Mouse (Mus musculus) embryo, embryonic 11 days (tissue): Measurements from ENCODE around the gene Gli2.

Experiments
- DNase-seq: peaks from one replicate; pipeline ENCODE4 v3.0.0-alpha.2; 2015

Gli2 gene

GRCm38 (mm10) chr1:118993775-118994174 lies 59.6 kb downstream of the Gli2 start:
- no peak for DNase-seq

DNA sequence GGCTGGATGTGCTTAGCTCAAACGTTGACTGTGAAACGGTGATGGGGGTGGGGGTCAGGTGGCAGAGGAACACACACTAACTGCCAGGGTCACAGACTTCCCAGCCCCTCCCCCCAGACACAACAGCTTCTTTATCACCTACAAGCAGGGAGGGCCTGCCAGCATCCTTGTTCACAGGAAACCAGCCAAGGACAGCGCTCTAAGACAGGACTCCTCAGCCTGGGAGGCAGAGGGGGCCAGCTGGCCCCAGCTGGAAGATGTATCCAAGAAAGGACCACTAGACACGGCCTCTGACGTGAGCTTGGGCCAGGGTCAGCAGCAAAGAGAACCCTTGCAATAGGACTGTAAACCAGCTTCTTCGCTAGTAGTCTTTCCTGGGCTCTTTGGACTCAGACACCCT lies 65.1 kb downstream of the Gli2 start:
- DNase-seq: no peak

DNA sequence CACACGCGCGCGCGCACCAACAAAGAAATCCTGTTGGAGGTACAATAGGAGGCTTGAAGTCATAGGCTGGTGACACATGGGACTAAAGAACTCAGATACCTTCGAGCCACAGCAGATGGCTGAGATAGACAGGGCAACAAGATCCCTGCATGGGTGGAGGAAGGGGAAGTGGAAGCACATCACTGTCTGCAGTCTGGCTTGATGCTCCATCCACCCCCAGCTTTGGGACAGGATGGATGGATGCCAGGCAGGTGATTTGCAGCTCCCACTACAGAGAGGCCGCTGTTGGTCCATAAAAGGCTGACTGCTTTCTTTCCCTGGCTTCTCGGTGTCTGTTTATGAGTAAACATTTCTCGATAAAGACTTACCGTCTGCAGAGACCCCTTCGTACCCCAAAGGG lies 65.9 kb downstream of the Gli2 start:
- DNase-seq: no peak

DNA sequence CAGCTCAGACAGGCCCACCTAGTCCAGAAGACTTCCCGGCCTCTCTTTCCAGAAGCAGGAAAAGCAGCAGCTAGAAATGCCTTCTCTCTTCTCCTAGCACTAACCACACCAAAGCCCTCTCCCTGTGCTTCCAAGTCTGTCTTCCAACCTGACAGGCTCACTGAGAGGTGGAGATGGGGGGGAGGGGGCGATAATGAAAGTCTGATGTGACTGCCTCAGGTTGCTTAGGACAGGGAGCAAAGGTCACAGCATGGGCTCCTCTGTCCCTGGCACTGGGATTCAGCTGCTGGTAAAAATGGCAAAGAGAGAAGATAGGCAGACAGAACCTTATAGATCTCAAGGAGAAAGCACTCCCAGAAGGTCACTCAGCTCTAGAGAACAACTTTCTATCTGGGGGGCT lies 70.0 kb downstream of the Gli2 start:
- peak; percentile 45 for DNase-seq

GRCm38 (mm10) chr1:118982805-118983211 lies 70.6 kb downstream of the Gli2 start:
- DNase-seq: peak; percentile 64

GRCm38 (mm10) chr1:118981943-118982804 lies 71.2 kb downstream of the Gli2 start:
- DNase-seq: peak; percentile 89

GRCm38 (mm10) chr1:118980636-118981035 lies 72.8 kb downstream of the Gli2 start:
- no peak for DNase-seq

DNA sequence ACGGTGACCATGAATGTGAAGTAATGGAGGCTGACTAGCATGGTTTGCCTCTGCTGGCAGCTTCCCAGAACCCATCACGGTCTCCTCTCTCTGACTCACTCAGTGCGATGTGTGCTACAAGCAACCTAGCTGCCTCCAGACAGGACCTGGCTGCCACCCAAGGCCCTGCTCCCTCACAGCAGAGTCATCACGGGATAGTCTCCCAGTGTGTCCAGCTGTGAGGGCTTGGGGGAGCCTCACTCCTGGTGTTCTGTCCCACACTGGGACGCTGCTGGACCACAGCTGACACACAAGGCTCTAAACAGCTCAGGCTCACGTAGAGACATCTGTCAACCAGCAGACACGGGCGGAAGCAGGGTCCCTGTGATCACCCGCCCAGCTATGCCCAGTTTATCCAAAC lies 76.8 kb downstream of the Gli2 start:
- no peak for DNase-seq

DNA sequence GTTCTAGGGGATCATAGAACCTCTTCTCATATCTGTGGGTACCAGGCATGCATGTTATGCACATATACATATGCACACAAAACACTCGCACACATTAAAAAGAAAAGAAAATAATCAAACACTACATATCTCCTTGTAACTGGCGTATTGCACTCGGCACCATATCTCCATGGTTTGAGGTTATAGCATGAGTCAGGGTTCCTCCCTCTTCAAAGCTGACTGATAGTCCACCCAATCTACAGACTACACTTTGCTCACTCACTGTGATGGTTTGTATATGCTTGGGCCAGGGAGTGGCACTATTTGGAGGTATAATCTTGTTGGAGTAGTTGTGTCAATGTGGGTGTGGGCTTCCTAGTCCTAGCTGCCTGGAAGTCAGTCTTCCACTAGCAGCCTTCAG lies 78.0 kb downstream of the Gli2 start:
- no peak for DNase-seq

DNA sequence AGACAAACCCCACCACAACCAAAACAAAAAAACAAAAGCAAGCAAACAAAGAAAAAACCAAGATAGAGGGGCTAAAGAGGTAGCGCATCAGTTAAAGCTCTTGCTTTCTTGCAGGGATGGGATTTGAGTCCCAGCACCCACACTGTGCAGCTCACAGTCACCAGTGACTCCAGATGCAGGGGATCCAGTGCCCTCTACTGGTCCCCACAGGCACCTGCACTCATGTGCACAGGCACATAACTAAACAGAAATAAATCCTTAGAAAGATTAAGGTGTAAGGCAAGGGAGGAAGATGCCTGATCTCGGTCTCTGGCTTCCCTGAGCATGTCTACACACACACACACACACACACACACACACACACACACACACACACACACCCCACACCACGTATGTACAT lies 83.4 kb downstream of the Gli2 start:
- DNase-seq: no peak

GRCm38 (mm10) chr1:118969409-118969808 lies 84.0 kb downstream of the Gli2 start:
- no peak for DNase-seq

DNA sequence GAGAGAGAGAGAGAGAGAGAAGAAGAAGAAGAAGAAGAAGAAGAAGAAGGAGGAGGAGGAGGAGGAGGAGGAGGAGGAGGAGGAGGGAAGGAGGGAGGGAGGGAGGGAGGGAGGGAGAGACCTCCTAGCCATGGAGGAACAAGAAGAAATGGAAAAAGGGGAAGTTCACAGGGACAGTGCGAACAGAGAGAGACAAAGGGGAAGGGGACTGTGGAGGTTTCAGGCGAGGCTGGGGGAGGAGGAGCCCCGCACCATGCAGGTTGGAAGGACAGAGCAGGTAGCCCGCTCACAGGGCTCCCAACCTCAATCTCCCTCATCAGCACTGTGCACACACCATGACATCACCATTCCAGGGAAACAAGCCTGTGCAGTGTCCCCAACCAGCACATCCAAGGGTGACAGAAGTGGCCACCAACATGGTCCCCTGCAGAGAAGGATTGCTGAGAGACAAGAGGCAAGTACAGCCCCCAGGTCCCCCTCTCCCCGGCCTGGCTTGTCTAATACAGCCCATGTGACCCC lies 84.7 kb downstream of the Gli2 start:
- DNase-seq: no peak

- no peak for DNase-seq
Observed at GRCm38 (mm10) chr1:118967976-118968375, 85.4 kb downstream of the Gli2 start.

- DNase-seq: no peak
Observed at GRCm38 (mm10) chr1:118967281-118967680, 86.1 kb downstream of the Gli2 start.

DNA sequence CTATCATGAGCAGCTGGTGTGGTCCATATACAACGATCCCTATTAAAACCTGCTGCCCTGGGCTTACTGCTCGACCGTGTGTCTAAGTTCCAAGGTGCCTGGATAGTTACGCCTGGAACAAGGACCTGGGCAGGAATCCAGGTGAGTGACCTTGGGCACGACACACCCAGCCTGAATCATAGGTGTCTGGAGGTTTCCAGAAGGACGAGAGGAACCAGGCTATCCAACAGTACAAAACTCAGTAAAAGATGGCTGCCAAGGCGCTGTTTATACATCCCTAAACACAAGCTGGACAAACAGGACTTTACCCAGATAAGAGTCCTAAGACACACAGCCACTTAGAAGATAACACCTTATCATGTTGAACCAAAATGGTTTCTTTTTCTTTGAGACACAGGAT lies 94.8 kb downstream of the Gli2 start:
- no peak for DNase-seq

- DNase-seq: no peak
Observed at GRCm38 (mm10) chr1:118955791-118956190, 97.6 kb downstream of the Gli2 start.

GRCm38 (mm10) chr1:118954434-118955301 lies 98.8 kb downstream of the Gli2 start:
- DNase-seq: peak; percentile 58

DNA sequence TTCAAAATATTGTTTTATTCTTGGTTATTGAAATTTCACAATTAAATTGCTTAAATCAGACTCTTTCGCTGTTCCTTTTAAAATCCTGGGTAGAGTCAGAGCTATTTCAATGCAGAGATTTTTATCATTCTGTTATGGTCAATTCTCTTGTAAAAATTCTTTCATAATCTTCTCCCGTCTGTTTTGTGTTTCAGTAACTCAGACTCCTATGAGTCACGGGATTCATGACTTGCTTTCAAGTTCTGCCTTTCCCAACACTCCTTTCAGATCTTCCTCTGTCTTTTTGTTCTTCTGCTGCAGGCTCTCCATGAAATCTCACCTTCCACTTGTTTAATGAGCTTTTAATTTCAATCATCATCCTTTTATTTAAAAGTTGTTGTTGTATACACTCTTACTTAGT lies 100.4 kb downstream of the Gli2 start:
- no peak for DNase-seq

DNA sequence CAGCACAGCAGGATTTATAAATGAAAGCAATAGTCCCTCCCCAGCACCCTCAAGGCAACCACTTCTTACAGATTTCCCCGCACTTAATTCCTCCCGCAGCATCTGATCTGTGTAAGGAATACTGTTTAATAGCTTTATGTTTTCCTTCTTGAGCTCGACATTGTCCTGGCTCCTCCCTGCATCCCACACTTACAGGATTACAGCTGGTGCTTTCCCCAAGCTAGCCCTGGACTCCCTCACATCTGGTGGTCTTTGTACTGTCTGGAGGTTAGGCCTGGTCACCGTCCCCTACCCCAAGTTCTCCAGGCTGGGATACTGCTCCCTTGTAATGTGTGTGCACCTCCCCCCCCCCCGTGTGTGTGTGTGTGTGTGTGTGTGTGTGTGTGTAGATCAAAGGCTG lies 101.1 kb downstream of the Gli2 start:
- DNase-seq: no peak

GRCm38 (mm10) chr1:118948407-118948806 lies 105.0 kb downstream of the Gli2 start:
- DNase-seq: no peak

GRCm38 (mm10) chr1:118947221-118947620 lies 106.2 kb downstream of the Gli2 start:
- no peak for DNase-seq

DNA sequence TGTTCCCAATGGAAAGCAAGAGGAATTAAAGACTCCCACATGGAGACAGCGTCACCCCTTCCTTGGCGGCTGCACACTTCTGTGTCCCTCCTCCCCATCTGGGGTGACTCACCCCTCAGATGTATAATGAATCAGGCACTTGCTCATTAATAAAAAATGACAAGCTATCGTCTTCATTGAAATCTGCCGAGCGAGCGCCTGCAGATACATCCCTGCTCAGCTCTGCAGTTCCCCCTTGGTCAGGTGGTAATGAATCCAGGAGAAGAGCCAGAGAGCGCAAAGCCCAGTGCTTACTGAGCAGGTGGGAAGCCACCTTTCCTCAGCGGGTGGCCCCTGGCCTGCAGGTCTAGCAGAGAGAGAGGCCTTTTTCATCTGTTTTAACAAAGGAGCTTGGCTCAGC lies 112.1 kb downstream of the Gli2 start:
- DNase-seq: no peak

- DNase-seq: peak; percentile 40
Observed at GRCm38 (mm10) chr1:118940269-118940840, 113.1 kb downstream of the Gli2 start.
